Mouse (Mus musculus) left cerebral cortex, postnatal 14 days (tissue): ENCODE results near the gene Myh14. TPM values are rescaled to one million over a fixed set of nuclear protein-coding genes. Genes with fewer than 3 reads are reported as not detected.

ENCODE experiments used
- DNase-seq, 2 experiments: peaks; one replicate each; pipeline ENCODE4 v3.0.0; 2021 to 2022; ENCODE audit warnings: low spot score in 2 of 2, mixed read lengths in 1 of 2
- intact Hi-C: fragments of 180-260 bp; cut with DNase I; formaldehyde crosslinking; loops from one replicate; pipeline ENCODE4 v1.15.1; 2025
- total RNA-seq, 2 experiments: library from RNA; stranded (reverse); gene quantifications; 2 replicates each; pipeline ENCODE4 v1.2.3; 2021

Myh14 gene
- total RNA-seq, 2 experiments from 2014 or later = 8.8 to 14.5 TPM

DNA sequence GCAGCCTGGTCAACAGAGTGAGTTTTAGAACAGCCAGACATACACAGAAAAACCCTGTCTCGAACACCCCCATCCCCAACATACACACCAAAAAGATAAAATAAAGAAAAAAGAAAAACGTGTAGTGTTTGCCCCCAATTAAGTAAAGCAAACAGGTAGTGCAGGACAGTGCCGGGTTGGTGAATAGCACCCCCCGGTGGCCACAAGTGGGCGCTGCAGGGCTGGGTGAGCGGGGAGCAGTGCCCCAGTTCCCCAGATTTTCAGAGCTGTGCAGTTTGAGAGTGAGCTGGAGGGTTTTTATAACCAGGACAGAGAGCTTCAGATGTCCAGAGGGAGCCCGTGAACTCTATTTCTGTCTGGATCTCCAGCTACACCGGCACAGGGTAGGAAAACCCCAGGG, 28.8 kb downstream of the Myh14 start:
- peak; percentile 44 to 48 for DNase-seq
- intact Hi-C loops = loop anchor here (5.0 kb wide), 1 partner anchor 55 kb away; no protein-coding TSS in a partner anchor

DNA sequence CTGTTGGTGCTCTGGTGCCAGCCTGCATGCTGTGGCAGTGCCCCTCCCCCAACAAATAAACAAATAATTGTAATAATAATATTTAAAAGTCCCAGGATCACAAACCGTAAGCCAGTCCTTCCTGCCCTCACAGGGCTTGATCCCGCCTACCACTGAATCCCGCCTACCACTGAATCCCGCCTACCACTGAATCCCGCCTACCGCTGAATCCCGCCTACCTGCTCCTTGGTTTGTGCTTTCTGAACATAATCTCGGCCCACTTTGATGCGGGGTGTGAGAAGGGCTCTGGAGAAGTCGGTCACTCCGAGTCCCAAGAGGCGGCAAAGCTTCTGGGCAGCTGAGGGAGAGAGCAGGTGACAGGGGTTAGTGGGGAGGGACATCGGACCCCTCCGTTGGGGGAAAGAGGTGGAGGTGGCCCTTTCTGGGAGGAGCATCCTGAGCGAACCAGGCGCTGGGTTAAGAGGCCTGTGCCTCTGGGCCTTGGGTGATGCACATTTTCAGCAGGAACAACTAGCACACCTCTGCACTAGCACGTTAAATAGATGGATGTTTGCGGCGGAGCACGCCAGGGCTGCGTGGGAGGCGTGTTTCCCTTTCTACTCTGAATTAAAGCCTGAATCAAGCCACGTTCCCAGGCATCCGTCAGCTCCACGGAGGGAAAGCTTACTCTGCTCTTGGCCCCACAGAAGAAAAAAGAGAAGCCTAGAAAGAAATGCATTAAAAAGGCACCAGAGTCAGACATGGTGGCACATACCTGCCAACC, 29.6 kb downstream of the Myh14 start:
- peak; percentile 71 to 73 for DNase-seq
- intact Hi-C loops = loop anchor here (5.0 kb wide), 1 partner anchor 54 kb away; no protein-coding TSS in a partner anchor

- no peak for DNase-seq
- intact Hi-C loops = no loop called here
Observed at GRCm38 (mm10) chr7:44638663-44639062, 32.0 kb downstream of the Myh14 start.

GRCm38 (mm10) chr7:44636684-44637083, 34.0 kb downstream of the Myh14 start:
- intact Hi-C loops = no loop called here
- DNase-seq = peak; percentile 45 to 54

GRCm38 (mm10) chr7:44633407-44633806, 37.2 kb downstream of the Myh14 start:
- DNase-seq = no peak
- intact Hi-C loops = no loop called here

- DNase-seq = no peak
- intact Hi-C loops = no loop called here
Observed at GRCm38 (mm10) chr7:44632676-44633075, 38.0 kb downstream of the Myh14 start.

GRCm38 (mm10) chr7:44630437-44630836, 40.2 kb downstream of the Myh14 start:
- intact Hi-C loops = no loop called here
- DNase-seq = no peak

- intact Hi-C loops = no loop called here
- no peak for DNase-seq
Observed at GRCm38 (mm10) chr7:44628402-44629034, 42.1 kb downstream of the Myh14 start.

GRCm38 (mm10) chr7:44626966-44627365, 43.7 kb downstream of the Myh14 start:
- intact Hi-C loops = no loop called here
- no peak for DNase-seq

DNA sequence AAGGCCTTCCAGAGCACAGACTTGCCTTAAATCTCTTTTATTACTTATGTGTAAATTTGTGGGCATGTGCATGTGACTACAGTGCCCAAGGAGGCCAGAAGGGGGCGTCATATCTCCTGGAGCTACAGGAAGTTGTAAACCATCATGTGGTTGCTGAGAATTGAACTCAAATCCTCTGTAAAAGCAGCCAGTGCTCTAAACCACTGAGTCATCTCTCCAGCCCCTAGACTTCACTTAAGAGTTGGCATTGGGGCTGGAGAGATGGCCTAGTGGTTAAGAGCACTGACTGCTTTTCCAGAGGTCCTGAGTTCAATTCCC, 44.6 kb downstream of the Myh14 start:
- no peak for DNase-seq
- intact Hi-C loops = no loop called here

GRCm38 (mm10) chr7:44625241-44626067, 45.2 kb downstream of the Myh14 start:
- intact Hi-C loops = no loop called here
- no peak for DNase-seq

- intact Hi-C loops = no loop called here
- DNase-seq = no peak
Observed at GRCm38 (mm10) chr7:44624828-44625227, 45.8 kb downstream of the Myh14 start.

DNA sequence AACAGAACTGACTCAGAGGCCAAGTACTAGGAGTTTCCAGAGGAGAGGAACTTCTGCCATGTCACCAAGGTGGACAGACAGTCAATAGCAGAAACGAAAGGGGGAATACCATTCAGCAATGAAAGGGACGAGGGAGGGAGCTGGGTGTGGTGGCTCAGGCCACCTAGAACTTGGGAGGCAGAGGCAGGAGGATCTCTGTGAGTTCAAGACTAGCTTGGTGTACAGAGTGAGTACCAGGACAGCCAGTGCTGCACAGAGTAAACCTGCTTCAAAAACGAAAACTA, 46.2 kb downstream of the Myh14 start:
- no peak for DNase-seq
- intact Hi-C loops = no loop called here

DNA sequence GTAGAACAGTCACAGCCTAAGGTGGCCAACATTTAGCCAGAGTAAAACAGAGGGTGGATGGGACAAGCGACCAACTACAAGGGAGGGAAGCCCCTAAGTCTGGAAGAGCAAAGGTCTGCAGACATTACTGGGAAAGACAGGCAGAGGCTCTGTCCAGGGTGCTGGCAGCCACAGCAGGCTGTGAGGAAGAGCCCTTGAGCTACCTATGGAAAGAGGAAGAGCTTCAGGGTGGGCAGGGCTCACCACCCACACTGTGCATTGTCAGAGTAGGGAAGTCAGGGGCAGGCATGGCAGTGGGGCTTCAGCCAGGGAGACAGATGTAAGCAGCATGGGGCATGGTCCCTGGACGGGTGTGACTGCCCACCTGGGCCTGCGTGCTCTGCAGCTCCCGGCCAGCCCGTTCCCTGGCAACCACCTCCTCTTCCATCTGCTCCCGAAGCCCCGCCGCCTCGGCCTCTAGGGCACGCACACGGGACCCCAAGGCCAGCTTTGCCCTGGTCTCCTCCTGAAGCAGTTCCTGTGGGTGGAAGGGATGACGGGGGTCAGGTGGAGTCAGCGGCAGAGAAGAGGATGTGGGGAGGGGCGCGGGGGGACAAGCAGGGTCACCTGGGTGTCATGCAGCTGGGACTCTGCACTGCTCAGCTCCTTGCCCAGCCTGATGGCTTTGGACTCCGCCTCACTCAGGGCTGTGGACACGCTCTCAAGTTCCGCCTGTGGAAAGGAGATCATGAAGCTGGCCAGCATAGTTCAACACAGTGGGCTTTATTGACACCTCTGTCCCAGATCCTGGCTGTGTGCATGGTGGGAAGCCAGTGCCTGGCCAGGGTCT, 46.7 kb downstream of the Myh14 start:
- DNase-seq = no peak
- intact Hi-C loops = no loop called here

- intact Hi-C loops = no loop called here
- DNase-seq = no peak
Observed at GRCm38 (mm10) chr7:44617059-44617458, 53.6 kb downstream of the Myh14 start.

DNA sequence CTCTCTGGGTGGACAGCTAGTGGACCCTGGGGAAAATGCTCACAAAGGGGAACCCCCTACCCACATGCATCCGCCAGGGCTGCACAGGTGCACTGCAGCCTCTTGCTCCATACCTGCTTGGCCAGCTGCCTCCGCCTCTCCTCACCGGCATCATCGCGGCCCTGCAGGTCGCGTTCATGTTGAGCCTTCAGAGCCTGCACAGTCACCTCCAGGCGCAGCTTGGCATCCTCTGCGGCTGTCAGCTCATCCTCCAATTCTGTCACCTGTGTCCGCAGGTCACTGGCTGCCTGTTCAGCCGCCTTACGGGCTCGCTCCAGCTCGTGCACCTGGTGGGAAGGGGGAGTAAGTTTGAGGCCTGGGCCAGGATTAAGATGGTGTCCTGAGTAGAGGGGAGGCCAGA, 54.7 kb downstream of the Myh14 start:
- intact Hi-C loops = no loop called here
- DNase-seq = no peak

DNA sequence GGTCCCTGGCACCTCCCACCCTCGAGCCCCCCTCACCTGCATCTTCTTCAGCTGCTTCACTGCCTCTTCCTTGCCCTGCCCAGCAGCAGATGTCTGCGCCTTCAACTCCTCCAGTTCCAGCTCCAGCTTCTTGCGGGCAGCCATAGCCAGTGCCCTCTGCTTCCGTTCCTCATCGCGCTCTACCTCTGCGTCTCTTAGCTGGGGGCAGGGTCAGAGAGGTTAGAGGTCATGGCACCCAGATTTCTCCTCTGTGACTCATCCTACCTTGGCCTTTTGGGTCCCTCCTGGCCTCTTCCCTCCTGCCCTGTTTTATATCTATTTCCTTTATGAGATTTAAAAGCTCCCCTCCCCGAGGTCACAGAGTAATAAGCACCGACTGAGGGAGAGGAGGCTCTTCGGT, 55.3 kb downstream of the Myh14 start:
- intact Hi-C loops = no loop called here
- no peak for DNase-seq

- intact Hi-C loops = no loop called here
- DNase-seq = no peak
Observed at GRCm38 (mm10) chr7:44614041-44614688, 56.5 kb downstream of the Myh14 start.

DNA sequence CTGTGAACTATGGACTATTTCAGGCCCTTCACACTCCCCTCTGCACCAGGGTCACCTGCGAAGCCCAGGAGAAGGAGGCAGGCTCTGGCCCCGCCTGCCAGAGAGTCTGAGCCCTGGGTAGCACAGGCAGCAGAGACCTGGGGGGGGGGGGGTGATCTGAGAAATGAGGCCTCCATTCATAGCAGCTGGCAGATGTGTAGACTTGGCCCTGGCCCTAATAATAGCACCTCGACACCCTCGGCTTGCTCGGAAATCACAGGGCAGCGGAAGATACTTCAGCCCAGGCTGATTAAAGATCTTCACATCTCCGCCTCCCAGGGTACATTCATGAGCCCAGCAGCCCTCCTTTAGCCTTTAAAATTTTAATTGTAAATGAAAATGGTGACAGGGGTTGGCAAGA, 58.5 kb downstream of the Myh14 start:
- DNase-seq = no peak
- intact Hi-C loops = no loop called here
